Mouse (Mus musculus) lung, postnatal 14 days (tissue): ENCODE measurements around the gene Morn2.
"Not testable (repeated sequence)": the region's sequence is repeated elsewhere in the genome, so short reads cannot be mapped to it uniquely, and the experiment has no call there.

Experiments used
- DNase-seq: peaks from one replicate; pipeline ENCODE4 v3.0.0; 2021

Morn2 gene

GRCm38 (mm10) chr17:80290074-80290657 lies at the start of gene Morn2, which contains the start of gene Dhx57:
Gene Morn2, plus strand, starts transcription at chr17:80290203.
Gene Dhx57, minus strand, starts transcription at chr17:80290476.
- peak; percentile 99 for DNase-seq

- DNase-seq: no peak
These were observed 48.4 kb upstream of the Morn2 start for GRCm38 (mm10) chr17:80241594-80241993.

- peak; percentile 27 for DNase-seq
These were observed 46.9 kb upstream of the Morn2 start for GRCm38 (mm10) chr17:80243116-80243515.

- peak; percentile 26 for DNase-seq
These were observed 37.1 kb upstream of the Morn2 start for GRCm38 (mm10) chr17:80252757-80253525.

- DNase-seq: no peak
These were observed 35.6 kb upstream of the Morn2 start for GRCm38 (mm10) chr17:80254421-80254820.

GRCm38 (mm10) chr17:80255208-80255607 lies 34.8 kb upstream of the Morn2 start:
- DNase-seq: peak; percentile 73

GRCm38 (mm10) chr17:80267065-80267464 lies 22.9 kb upstream of the Morn2 start:
- no peak for DNase-seq

GRCm38 (mm10) chr17:80268151-80268550 lies 21.9 kb upstream of the Morn2 start:
- no peak for DNase-seq

GRCm38 (mm10) chr17:80270622-80271021 lies 19.4 kb upstream of the Morn2 start:
- not testable (repeated sequence) for DNase-seq

GRCm38 (mm10) chr17:80278255-80278654 lies 11.7 kb upstream of the Morn2 start:
- no peak for DNase-seq

- no peak for DNase-seq
These were observed 10.5 kb upstream of the Morn2 start for GRCm38 (mm10) chr17:80279340-80280070.

GRCm38 (mm10) chr17:80284446-80284845 lies 5.6 kb upstream of the Morn2 start:
- DNase-seq: no peak

GRCm38 (mm10) chr17:80288012-80288411 lies 2.0 kb upstream of the Morn2 start:
- DNase-seq: no peak

GRCm38 (mm10) chr17:80289280-80290073 lies 526 bp upstream of the Morn2 start:
- DNase-seq: no peak

GRCm38 (mm10) chr17:80291148-80291547 lies 1.1 kb downstream of the Morn2 start:
- peak; percentile 48 for DNase-seq

- no peak for DNase-seq
These were observed 5.3 kb downstream of the Morn2 start for GRCm38 (mm10) chr17:80295258-80295657.

- DNase-seq: no peak
These were observed 8.8 kb downstream of the Morn2 start for GRCm38 (mm10) chr17:80298844-80299243.

GRCm38 (mm10) chr17:80307251-80307650 lies 17.2 kb downstream of the Morn2 start, which contains the start of gene Arhgef33:
Gene Arhgef33, plus strand, starts transcription at chr17:80307407.
- no peak for DNase-seq

GRCm38 (mm10) chr17:80311761-80312160 lies 21.8 kb downstream of the Morn2 start:
- no peak for DNase-seq

- DNase-seq: no peak
These were observed 22.4 kb downstream of the Morn2 start for GRCm38 (mm10) chr17:80312405-80312804.

GRCm38 (mm10) chr17:80322228-80322627 lies 32.2 kb downstream of the Morn2 start:
- DNase-seq: no peak

GRCm38 (mm10) chr17:80323015-80323414 lies 33.0 kb downstream of the Morn2 start:
- no peak for DNase-seq

- DNase-seq: no peak
These were observed 33.7 kb downstream of the Morn2 start for GRCm38 (mm10) chr17:80323658-80324057.
